16 mouse cellular contexts compared by ENCODE assay signal in the genomic region with DNA sequence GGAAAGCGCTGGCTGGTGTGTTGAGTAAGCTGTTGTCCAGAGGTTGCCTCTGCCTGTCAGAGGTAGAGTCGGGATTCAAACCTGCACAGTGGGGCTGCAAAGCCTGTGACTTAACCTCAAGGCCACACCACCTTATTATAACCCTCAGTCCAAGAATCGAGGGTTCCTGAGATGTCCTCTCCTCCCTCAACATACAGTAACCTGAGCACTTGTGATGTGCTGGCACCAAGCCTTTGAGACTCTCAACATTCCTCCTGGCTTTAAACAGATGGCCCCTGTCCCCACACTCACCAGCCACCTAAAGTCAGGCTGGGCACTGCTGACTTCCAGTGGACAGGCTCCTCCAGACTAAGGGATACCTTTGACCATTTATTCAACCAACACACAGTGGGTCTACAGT.
DNase-seq lines count a peak whose midpoint lies in the region; ATAC-seq and TF ChIP-seq lines count a peak whose summit lies in the region.
"Had no signal": no experiment of that assay in that cellular context is flagged by ENCODE, and none has a peak within 500 bp of the region (broad histone marks: within the 10 kb centered on the region; RNA-seq: fewer than 3 reads in every experiment).

No protein-coding gene starts in this region.

- peaks cover 100% of the 10 kb centered on the region for H3K4me1 ChIP-seq in heart, embryonic 15.5 days (replicated peaks)
- peaks cover 96% of the 10 kb centered on the region for H3K4me1 ChIP-seq in kidney, postnatal 0 days (replicated peaks; ENCODE audit: insufficient read depth, low read length)
- peaks cover 74% of the 10 kb centered on the region for H3K4me1 ChIP-seq in brown adipose tissue, adult 24 weeks (ENCODE audit: control insufficient read depth, insufficient read depth, insufficient read length, low read length)
- peaks cover 98% of the 10 kb centered on the region for H3K4me1 ChIP-seq in limb, embryonic 13.5 days

- H3K9me3 ChIP-seq in heart, embryonic 15.5 days (replicated peaks): no peaks in the 10 kb centered on the region
- H3K9me3 ChIP-seq in kidney, postnatal 0 days (replicated peaks; ENCODE audit: low read length): no peaks in the 10 kb centered on the region
- no peaks in the 10 kb centered on the region for H3K9me3 ChIP-seq in limb, embryonic 13.5 days
- H3K9me3 ChIP-seq: embryonic facial prominence, embryonic 13.5 days; forebrain, embryonic 12.5 days had no signal

- whole genome bisulfite sequencing in heart, embryonic 15.5 days: 41% methylated on average over 3 of the region's 3 CpGs
- WGBS in kidney, postnatal 0 days: 60% methylated on average over 3 of the region's 3 CpGs
- 71% methylated on average over 3 of the region's 3 CpGs for WGBS in limb, embryonic 13.5 days

- H3K4me2 ChIP-seq in heart, embryonic 15.5 days: peak overlapping the region; percentile 5; the same call in 1 of the 2 replicates
- H3K4me2 ChIP-seq in kidney, postnatal 0 days (ENCODE audit: low read length): no peak overlapping the region
- H3K4me2 ChIP-seq in limb, embryonic 13.5 days (replicated peaks): no peak overlapping the region
- H3K4me2 ChIP-seq: embryonic facial prominence, embryonic 13.5 days; forebrain, embryonic 12.5 days had no signal

- H3K4me3 ChIP-seq in heart, embryonic 15.5 days: no peak overlapping the region
- no peak overlapping the region for H3K4me3 ChIP-seq in kidney, postnatal 0 days (replicated peaks; ENCODE audit: low read depth, low read length)
- peak overlapping the region; percentile 3; the same call in 1 of the 2 replicates for H3K4me3 ChIP-seq in brown adipose tissue, adult 24 weeks (ENCODE audit: insufficient read depth, low read depth, low read length)
- H3K4me3 ChIP-seq in limb, embryonic 13.5 days: no peak overlapping the region
- H3K4me3 ChIP-seq: embryonic facial prominence, embryonic 13.5 days; forebrain, embryonic 12.5 days had no signal

- no peak for ATAC-seq in heart, embryonic 15.5 days (replicated peaks; ENCODE audit: insufficient number of reproducible peaks, insufficient read depth, low FRiP score, low read depth)
- ATAC-seq in kidney, postnatal 0 days (replicated peaks; ENCODE audit: low FRiP score, low read depth): no peak
- ATAC-seq in limb, embryonic 13.5 days (ENCODE audit: low FRiP score, low read depth): no peak
- ATAC-seq: CD4-positive, CD25-positive, alpha-beta regulatory T cell, adult 4 months had no signal

- H3K27ac ChIP-seq in heart, embryonic 15.5 days: peak overlapping the region; percentile 93
- H3K27ac ChIP-seq in kidney, postnatal 0 days: peak overlapping the region; percentile 92
- H3K27ac ChIP-seq in brown adipose tissue, adult 24 weeks (replicated peaks; ENCODE audit: low read depth, low read length): peak overlapping the region; percentile 95
- peak overlapping the region; percentile 33; the same call in 1 of the 2 replicates for H3K27ac ChIP-seq in limb, embryonic 13.5 days
- H3K27ac ChIP-seq: forebrain, embryonic 12.5 days; macrophage had no signal

- DNase-seq in heart, adult 11 months: no peak
- no peak for DNase-seq in kidney, postnatal 0 days (ENCODE audit: low spot score)
- no peak for DNase-seq in kidney, postnatal 14 days
- DNase-seq in thymus, postnatal 4 days: no peak
- no peak for DNase-seq in cerebellum, adult 11-12 months
- DNase-seq: adrenal gland, postnatal 14 days; cerebellum, postnatal 36 days; midbrain, embryonic 14.5 days; right cerebral cortex, postnatal 25 days had no signal

- no peak for TF ChIP-seq CTCF in kidney, postnatal 0 days (IDR thresholded peaks at IDR 0.05; ENCODE audit: low read depth)

- H3K27me3 ChIP-seq in heart, embryonic 15.5 days: no peaks in the 10 kb centered on the region
- H3K27me3 ChIP-seq in kidney, postnatal 0 days (ENCODE audit: insufficient read depth, low read length): no peaks in the 10 kb centered on the region
- H3K27me3 ChIP-seq in limb, embryonic 13.5 days: no peaks in the 10 kb centered on the region
- H3K27me3 ChIP-seq: embryonic facial prominence, embryonic 13.5 days; forebrain, embryonic 12.5 days had no signal

- no peaks in the 10 kb centered on the region for H3K36me3 ChIP-seq in heart, embryonic 15.5 days
- no peaks in the 10 kb centered on the region for H3K36me3 ChIP-seq in kidney, postnatal 0 days (ENCODE audit: insufficient read depth, low read length)
- no peaks in the 10 kb centered on the region for H3K36me3 ChIP-seq in limb, embryonic 13.5 days
- H3K36me3 ChIP-seq: embryonic facial prominence, embryonic 13.5 days; forebrain, embryonic 12.5 days had no signal

- peak overlapping the region; percentile 23; the same call in 1 of the 2 replicates for H3K9ac ChIP-seq in heart, embryonic 15.5 days
- H3K9ac ChIP-seq in kidney, postnatal 0 days (ENCODE audit: low read depth, low read length): no peak overlapping the region
- H3K9ac ChIP-seq in limb, embryonic 13.5 days: no peak overlapping the region
- H3K9ac ChIP-seq: forebrain, embryonic 12.5 days had no signal

Comparison
In these comparisons a context has a peak if more than half of its experiments do, and no peak if none do; other contexts are left out.
1. H3K27ac ChIP-seq: peak in every context shown above with its lines; median percentile 95 in brown adipose tissue, adult 24 weeks; 93 in heart, embryonic 15.5 days; 92 in kidney, postnatal 0 days; 33 in limb, embryonic 13.5 days.